Mouse (Mus musculus) E14TG2a.4 (cell line): ENCODE measurements around the gene Asxl1.

Experiments used
- CTCF ChIP-seq: conservative IDR thresholded peaks from 2 replicates; pipeline ENCODE4 v1.5.1; 2014; ENCODE audit warnings: low read length
- NANOG ChIP-seq: IDR thresholded peaks from 2 replicates; pipeline ENCODE4 v1.6.1; 2014; ENCODE audit warnings: borderline replicate concordance, low read length, mixed read lengths

DNA sequence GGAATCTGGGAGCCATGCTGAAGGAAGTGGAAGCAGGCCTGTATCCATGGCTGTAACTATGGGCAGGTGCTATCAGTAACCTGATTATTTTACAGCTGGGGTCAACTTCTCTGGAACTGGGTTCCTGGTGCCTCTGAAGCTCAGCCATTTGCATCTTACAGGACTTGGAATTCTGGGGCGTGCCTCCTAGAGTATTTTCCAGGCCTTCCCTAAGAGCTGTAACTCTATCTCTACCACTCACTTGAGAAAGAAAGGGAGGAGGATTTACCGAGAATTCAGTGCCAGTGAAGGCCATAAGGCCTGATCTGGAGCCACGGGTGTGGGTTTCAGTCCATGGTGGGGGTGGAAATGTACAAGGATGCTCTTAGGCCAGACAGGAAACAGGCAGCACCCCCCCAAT, 95.6 kb downstream of the Asxl1 start:
- TF ChIP-seq CTCF, result no peak
- TF ChIP-seq NANOG, result no peak
